Mouse (Mus musculus) heart, adult 11 months (tissue): Measurements from ENCODE around the gene Csnk2b.
A peak's percentile ranks its signal among the peaks of the same experiment; 100 is the strongest.
"Not testable (repeated sequence)": the region's sequence is repeated elsewhere in the genome, so short reads cannot be mapped to it uniquely, and the experiment has no call there.

Experiments used
- DNase-seq: peaks from one replicate; pipeline ENCODE4 v3.0.0; 2022

Csnk2b gene

DNA sequence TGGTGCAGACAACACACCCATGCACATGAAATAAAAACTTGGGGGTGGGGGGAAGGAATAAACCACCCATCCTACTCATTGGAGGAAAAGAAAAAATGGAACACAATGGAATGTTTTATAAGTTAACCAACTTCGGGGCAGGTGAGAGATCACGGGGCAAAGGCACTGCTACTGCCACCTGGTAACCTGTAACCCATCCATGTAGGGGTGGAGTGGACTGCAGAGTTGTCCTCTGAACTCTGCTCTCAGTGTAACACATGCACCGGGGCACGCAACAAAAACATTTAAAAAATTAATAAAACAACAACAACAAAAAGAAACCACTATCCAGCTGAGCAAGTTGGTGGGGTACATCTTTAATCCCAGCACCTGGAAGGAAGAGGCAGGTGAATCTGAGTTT, 30.3 kb upstream of the Csnk2b start:
- DNase-seq = no peak

DNA sequence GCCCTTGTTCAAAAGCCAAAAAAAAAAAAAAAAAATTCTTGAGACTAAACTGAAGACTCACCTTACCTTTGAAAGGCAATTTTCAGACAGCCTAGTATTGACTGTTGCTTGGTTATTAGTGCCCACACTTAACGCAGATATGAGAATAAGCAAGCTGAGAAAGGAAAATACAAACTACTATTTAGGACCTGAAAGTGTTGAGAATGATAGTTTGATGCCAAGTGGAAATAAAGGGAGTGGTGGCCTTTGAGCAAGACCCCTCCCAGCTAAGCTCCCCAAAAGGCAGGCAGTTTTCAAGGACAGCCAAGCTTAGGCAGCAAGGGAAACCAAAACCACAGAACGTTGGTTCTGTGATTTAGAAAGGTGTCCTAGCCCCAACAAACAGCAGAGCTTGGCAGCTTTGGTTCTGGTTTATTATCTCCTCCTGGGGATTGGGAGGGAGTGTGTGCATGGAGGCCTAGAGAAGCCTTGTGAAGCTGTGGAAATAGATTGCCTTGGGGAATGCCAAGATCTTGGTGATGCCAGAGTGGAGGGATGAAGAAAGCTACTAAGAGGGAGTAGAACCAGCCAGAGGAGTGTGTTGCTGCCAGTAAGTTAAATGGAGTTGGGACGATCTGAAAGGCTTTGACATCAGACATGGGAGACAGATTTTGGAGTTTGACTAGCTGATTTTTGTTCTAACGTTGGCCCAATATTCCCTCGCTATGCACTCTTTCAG, 26.2 kb upstream of the Csnk2b start:
- no peak for DNase-seq

DNA sequence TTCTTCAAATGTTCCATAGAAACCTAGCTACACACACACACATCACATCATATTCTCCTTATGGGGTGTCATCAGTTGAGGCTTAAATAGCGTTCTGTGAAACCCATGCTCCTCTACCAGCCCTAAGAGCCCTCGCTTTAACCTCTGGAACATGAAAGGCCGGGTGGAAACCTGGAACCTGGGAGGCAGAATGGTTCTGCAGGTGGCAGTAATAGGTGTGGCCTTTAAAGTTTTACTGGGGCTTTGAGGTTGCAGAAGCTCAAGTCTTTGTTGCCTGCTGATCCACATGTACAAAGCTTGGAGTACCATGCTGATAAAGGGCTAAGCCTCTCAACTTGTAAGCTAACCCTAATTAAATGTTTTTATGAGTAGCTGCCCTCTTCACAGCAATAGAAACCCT, 25.5 kb upstream of the Csnk2b start:
- no peak for DNase-seq

DNA sequence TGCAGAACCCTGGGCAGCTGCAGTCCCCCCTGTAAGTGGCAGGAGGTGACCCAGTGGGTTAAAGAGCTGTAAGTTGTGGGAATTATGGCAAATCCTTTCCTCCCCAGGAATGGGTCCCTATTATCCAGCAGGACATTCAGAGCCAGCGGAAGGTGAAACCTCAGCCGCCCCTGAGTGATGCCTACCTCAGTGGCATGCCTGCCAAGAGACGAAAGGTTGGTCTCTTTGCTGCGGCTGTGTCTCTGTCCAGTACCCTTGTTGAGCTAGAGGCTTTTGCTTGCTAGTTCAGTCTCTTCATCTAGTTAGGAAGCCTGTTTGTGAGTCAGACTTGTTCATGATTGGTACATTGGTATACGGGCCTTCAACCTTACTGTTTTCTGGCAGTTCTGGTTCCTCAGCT, 24.3 kb upstream of the Csnk2b start:
- no peak for DNase-seq

DNA sequence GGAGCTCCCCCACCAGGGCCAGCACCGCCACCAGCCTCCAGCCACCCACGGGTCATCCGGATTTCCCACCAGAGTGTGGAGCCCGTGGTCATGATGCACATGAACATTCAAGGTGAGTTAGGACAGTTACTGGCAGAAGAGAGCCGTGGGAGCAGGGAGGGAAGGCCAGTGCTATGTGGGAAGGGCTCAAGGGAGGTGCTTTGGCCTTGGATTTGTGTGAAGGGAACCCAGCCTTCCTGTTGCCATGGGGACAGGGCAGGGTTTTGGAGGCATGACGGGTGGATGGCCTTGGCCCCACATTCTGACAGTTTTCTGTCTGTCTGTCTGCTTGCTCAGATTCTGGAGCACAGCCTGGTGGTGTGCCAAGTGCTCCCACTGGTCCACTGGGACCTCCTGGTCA, 20.1 kb upstream of the Csnk2b start:
- no peak for DNase-seq

DNA sequence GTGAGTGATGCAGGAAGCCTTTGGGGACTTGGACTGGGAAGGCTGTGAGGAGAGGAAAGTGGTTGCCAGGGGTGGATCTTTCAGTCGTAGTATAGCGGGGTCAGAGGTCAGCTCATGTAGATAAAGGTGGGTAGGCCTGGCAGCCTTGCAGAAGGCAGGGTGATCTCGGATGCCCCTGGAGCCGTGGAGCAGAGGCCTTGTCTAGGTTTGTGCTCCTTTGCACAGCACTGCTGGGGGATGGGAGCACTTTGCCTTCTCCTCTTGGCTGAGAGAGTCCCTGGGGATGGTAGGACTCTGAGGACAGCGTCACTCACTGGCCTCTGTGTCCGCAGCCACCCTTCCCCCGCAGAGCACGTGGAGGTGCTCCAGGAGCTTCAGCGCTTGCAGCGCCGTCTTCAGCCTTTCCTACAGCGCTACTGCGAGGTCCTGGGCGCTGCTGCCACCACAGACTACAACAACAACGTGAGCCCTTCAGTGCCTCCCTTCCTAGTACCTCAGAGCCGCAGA, 18.7 kb upstream of the Csnk2b start:
- DNase-seq = peak; percentile 95

DNA sequence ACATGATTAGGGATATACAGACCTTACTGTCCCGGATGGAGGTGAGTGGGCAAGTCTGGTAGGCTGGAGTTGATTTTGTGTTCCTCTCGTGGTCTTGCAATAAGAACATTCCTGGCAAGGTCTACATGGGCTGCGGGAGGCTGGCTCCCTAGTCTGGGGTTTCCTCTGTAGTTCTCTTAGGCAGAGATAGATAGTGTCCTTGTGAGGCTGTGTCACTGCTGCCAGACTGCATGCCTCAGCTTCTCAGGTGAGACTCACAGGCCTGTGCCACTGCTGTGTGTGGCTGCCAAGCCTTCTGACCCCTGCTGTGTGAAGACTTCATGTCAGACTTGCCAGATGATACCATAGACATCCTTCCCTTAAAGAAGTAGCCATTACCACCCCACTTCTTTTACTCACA, 17.4 kb upstream of the Csnk2b start:
- DNase-seq = no peak

DNA sequence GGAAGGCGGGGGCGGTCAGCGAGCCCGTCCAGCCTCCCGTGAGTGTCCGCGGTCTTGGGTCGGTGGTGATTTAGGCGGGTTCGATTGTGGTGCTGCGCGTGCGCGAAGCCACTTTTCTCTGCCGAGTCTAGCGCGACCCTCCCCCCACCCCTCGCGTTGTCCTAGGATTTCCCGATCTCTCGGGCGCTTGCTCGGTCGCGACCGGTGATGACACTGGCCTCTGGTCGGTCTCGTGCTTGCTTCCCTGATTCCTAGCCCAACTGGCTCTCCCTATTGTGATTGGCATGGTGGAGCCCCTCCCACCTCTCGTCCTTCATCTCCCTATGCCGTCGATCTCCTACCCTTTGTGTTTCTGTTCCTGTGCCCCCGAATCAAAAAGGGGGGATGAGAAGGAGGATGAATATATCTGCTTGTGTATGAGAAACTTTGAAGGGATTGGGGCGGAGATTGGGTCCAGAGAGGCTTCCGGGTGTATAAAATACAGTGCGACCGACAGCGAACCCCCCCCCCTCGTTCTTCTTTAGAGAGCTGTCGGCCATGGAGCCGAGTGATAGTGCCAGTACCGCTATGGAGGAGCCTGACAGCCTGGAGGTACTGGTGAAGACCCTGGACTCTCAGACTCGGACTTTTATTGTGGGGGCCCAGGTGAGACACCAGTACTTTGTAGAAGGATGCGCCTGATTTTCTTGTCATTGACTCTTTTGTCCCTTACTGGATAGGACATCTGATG, 13.9 kb upstream of the Csnk2b start:
- no peak for DNase-seq

DNA sequence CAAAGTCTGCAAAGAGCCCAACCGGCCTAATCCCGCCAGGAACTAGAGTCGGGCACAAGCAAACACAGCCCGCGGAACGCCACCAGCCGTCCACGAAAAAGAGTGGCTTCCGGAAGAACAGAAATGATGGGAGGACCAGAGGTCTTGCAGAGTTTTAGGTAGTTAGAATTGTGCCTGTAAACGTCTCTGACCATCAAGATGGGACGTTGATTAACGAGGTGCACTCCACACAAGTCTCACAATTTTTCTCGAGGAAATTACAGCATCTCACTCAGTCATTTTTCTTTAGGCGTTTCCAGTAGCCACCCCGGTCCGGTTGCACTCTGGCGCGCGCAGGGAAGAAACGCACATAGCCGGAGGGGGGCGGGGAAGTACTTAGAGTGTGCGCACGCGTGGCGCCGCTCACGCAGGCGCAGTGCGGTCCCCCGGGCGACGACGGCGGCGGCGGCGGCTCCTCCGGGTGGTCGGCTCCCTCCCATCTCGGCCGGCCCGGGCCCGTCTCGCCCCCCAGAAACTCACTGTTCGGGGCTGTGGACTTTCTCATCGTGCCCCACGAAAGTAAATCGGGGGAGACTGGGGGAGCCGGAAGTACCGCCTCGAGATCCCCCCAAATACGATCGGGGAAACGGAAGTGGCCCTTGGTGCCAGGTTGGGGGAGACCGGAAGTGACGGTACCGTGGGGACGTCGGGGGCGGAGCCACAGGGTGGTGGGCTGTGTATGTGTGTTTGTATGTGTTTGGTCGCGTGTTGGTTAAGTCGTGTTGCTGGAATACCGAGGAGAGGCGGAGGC, 13.1 kb upstream of the Csnk2b start, which contains the start of gene Bag6:
Gene Bag6, plus strand, starts transcription at position 378 of the 790 bp plus-strand sequence.
- peak; percentile 100 for DNase-seq

DNA sequence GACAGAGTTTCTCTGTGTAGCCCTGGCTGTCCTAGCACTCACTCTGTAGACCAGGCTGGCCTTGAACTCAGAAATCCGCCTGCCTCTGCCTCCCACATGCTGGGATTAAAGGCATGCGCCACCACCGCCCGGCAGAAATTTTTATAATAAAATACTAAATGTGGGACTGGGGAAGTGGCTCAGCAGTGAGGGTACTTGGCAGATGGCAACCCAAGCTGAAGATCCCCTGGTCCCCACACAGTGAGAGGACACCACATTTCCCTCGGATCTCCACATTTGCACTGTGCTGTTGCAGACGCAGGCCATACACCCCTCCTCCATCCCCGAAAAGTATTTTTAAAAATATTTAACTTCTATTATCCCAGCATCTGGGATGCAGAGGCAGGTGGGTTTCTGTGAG, 11.7 kb upstream of the Csnk2b start:
- DNase-seq = no peak

DNA sequence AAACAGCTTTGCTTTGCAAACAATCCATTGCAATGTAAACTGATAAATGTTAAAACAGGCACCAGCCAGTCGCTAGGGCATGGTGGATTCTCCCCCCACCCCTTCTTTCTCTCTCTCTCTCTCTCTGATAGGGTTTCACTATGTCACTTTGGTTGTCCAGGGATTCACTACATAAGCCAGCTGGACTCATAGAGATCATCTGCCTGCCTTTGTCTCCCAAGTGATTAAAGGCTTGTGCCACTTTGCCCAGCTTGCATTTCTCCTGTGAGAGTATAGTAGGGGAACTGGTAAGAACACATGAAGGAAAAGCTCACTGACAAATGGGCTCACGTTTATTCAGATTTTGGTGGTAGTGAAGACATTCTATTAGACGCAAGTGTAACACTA, 10.3 kb upstream of the Csnk2b start:
- DNase-seq = no peak

DNA sequence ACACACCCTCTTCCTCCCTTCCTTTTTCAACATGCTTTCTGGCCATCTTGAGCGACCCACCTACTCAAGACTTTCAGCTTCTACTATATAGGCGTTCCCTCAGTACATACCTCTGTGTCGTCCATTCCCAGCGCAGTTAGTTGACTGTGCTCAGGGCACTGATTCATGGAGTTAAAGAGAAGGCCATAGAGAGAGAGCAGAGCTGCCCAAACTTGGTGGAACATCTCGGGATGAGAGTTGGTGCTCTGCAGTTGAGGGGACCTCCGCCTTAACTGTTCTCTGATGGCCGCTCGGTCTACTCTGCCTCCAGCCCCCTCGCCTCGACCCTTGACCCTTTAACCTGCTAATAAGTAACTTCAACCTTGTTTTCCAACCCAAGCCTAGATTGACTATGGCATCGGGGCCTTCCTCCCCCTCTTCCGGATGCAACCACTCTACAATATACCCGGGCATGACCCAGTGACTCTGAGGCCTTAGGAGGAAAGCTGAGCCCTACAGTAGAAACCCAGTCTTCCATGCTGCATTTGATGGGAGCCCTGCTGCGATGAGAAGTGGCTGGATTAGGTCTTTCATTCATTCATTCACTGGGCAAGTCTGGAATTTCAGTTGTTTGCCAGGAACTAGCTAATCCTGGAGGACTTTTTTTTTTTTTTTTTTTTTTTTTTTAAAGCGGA, 9.8 kb upstream of the Csnk2b start, which contains the start of gene Apom:
Gene Apom, minus strand, starts transcription at position 551 of the 674 bp plus-strand sequence.
- peak; percentile 91 for DNase-seq

DNA sequence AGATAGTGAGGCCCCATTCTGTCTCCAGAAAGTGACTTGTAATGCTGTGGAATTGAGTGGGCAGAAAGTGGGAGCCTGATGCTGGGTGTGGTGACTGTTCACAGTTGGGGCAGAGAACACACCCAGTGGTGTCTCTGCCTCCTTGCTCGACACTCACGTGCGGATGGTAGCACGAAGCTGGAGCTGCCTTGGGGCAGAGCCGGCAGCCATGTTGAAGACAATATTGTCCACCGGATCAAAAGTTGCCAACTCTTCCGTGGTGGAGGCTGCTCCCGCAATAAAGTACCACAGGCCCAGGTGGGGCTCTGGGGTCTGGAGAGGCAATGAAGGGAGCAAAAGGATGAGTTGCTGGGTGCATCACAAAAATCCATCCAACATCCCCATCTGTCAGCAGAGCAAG, 9.2 kb upstream of the Csnk2b start:
- DNase-seq = peak; percentile 90

DNA sequence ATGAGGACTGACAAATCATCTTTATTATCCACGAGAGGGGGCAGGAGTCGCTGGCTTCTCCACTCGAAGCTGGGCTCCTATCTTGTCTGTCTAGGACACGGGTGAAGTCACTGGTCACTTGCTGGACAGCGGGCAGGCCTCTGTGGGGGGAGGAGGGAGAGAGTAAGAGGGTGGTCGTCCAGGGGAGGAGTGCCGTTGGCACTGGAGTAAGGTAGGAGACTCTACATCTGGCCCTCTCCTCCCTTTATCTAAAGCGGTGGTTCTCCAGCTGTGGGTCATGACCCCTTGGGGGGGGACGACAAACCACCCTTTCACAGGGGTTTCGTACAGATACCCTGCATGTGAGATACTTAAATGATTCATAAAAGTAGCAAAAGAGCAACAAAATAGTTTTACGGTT, 7.1 kb upstream of the Csnk2b start:
- no peak for DNase-seq

DNA sequence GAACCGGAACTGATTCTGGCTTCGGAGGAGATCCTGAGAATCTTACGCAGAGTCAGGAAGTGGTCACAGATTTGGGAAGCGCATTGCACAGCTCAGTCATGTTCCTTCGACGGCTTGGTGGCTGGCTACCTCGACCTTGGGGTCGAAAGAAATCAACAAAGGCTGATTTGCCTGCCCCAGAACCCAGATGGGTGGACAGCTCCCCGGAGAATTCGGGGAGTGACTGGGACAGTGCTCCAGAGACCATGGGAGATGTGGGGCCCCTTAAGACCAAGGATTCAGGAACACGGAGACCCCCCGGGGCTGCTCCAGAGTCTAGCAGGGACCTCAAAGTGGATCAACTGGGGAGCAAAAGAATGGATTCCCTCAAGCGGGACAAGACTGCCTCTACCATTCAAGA, 5.2 kb upstream of the Csnk2b start:
- no peak for DNase-seq

DNA sequence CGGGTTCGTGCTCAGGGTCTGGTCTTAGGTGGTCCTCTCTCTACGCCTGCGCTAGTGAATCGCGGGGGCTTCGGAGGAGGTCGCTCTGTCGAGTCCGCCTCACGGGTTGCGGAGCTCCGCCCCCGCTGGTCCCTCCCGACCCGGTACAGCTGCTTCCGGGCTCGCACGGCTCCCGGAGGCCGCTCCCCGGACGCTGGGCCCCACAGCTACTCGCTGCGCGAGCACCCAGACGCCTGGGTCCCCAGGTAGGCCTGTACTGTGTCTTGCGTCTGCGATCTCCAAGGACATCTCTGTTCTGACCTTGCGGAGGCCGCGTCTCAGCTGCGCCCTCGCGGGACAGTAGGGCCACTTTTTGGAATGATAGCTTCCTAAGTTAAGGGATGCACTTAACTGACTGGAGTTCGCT, 4.4 kb upstream of the Csnk2b start, which contains the start of gene D17H6S53E:
Gene D17H6S53E, plus strand, starts transcription at position 168 of the 406 bp plus-strand sequence.
- peak; percentile 99 for DNase-seq

DNA sequence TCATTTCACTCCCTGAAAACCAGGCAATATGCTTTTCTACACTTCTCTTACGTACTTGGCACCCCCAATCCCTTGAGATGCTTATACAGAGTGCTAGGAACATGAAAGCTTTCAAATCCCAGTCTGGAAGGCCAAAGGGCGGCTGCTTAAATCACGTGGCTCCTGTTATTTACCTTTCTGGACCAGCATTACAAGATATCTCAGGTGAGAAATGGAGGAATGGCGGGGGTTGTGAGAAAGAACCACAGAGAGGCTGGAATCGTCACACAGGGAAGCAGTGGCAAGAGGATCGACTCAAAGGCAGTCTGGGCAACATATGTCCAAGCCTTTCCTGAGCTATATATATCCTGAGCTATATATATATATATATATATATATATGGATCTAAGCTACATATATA, 3.7 kb upstream of the Csnk2b start:
- DNase-seq = no peak

DNA sequence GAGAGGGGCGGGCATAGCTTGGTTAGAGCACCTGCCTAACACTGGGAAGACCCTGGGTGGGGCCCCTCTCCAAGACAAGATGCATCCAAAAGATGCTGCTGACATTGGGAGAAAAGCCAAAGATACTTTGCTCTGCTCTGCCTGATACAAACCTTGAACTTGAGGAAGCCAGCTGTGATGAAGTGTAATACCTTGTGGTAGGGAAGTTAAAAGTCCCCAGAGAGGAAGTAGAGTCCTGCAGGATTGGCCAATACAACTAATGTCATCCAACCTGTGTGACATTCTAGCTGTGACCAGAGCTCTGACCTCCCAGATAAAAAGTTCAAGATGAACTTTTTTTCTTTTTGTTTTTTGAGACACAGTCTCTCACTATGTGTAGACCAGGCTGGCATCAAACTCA, 3.2 kb upstream of the Csnk2b start:
- no peak for DNase-seq

DNA sequence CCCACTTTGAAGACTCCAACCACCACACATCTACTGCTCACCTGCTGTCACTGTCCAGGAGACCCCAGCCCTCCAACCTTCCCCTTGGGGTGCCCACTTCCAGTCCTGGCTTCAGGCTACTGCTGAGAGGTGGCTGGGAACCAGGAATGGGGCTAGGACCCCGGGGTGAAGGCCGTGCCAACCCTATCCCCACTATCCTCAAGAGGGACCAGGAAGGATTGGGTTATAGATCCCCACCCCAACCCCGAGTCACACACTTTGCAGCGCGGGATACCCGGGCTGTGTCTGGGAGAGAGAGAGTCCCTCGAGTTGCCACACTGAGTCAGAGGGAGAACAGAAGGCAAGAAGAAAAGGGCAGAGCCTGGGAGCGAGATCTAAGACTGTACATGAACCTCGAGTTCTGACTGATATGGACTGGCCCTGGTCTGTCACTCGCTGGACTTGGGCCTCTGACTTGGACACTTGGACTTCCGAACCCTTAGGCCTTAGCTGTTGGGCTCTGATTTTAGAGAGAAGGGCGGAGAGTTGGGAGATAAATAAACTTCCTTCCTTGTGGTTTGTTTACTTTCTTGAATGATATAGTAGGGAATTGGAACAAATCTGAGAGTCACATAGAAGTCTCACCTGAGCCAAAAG, 2.5 kb upstream of the Csnk2b start:
- not testable (repeated sequence) for DNase-seq

DNA sequence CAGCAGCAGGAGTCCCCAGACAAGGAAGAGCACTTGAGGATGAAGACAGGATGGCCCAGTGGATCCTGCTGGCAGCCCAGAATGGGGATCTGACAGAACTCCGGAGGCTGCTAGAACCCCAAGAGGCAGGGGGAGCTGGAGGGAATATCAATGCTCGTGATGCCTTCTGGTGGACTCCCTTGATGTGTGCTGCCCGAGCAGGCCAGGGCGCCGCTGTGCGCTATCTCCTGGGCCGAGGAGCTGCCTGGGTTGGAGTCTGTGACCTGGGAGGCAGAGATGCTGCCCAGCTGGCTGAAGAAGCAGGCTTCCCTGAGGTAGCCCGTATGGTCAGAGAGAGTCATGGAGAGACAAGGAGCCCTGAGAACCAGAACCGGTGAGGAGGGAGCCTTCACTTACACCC, 1.4 kb upstream of the Csnk2b start:
- peak; percentile 91 for DNase-seq

DNA sequence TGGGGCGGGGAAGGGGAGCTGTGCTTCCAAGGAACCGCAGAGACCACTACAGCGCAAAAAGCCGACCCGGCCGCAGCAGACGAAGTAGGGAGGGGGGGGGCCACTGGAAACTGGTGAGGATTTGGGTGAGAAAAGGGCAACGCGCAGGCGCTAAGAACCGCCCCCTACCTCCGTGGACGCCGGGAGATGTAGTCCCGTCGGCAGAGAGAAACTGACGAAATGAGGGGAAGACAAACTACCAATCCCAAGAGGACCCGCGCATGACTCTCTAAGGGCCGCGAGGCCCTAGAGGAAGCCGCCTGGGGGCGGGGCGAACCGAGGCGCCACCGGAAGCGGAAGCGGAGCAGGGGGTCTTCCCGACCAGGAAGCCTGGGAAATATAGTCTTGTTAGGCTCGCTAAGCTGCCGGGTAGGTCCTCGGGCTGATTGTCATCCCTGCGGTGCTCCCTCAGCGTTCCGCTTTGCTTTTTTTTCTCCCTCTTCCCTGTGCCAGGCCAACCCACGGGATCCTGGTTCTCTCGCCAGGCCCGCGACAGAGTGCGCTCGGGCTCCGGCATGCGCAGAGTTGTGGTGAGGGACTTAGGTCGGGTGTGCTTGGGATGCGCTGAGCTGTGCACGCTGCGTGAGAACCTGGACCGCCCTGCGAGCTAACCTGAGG, 582 bp downstream of the Csnk2b start, which contains the start of gene Gpank1:
Gene Gpank1, plus strand, starts transcription at position 313 of the 657 bp plus-strand sequence.
- peak; percentile 100 for DNase-seq

DNA sequence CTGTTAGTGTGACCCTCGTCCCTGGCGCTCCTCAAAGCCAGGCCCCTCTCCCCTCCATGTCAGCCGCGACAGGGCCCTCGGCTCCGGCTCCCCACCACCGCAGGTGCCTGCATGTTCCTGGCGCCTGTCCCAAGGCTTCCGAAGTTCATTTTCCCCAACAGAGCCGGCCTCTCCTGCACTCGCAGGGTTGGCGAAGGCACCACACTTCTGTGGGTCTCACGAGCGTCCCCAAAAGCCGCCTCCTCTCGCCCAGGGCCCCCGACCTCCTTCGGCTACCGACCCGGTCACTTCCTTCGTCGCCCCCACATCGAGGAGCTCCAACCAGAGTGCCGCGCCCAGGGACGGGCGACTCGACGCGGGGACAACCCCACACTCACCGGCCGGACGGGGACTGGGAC, 1.1 kb downstream of the Csnk2b start:
- DNase-seq = no peak
